Mouse (Mus musculus): ENCODE results near the gene Fos. TPM values are rescaled to one million over a fixed set of nuclear protein-coding genes. Genes with fewer than 3 reads are reported as not detected.
A peak's percentile ranks its signal among the peaks of the same experiment; 100 is the strongest.

Gene Fos
- polyA plus RNA-seq, 1 experiment: 283 TPM

DNA sequence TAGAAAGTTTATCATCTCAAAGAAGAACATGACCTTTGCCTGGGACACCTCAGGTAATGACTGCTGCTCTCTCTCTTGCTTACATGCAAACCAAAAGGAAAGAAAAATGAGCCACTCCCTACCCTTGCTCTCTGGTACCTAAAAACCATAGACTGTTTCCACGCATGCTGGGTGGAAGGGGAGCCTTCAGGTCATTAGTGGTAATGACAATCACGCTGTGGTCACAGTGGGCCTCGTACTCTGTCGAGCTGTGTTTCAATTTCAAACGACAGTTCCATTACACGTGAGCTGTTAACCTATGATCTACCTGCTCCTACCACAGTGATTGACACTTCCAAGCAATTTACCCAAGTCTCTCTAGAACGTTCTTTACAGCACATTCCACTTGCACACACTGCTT lies 5.0 kb downstream of the Fos start:
- TF ChIP-seq POLR2A (IDR thresholded peaks at IDR 0.05; ENCODE audit: low read depth, low read length) (no peak), CTCF (IDR thresholded peaks at IDR 0.05; ENCODE audit: extremely low read depth, insufficient read length, insufficient replicate concordance, low read depth, low read length) (no peak)
- H3K4me1 ChIP-seq (ENCODE audit: control insufficient read depth, insufficient read depth, insufficient read length, low read length): peaks cover 26% of the 10 kb centered on the region
- 36% methylated on average over 7 of the region's 7 CpGs for WGBS
- no peak overlapping the region for H3K4me3 ChIP-seq (ENCODE audit: low read depth, low read length)
- H3K27ac ChIP-seq (ENCODE audit: insufficient read depth, low read depth, low read length): peak overlapping the region; percentile 80
- H3K27me3 ChIP-seq (ENCODE audit: control insufficient read depth, insufficient read depth, low read length): no peaks in the 10 kb centered on the region
- peaks cover 29% of the 10 kb centered on the region for H3K36me3 ChIP-seq (ENCODE audit: control insufficient read depth, insufficient read depth, low read length)

DNA sequence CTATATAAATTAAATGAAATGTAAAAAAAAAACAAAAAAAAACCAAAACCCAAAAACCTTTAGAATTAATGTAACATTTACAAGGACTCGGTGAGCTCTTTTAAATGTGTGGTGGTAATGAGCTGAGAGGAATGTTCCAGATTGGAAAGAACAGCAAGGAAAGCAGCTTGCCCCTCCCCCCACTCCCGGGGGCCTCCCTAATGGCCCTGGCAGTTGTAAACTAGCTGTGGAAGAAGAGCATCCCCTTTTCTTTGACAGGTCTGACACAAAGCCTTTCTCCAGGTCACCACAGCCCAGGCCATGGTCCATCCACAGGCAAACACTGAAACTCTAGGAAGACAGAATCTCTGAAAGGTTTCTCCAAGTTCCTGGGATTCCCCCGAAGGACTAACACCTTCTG lies 5.5 kb downstream of the Fos start:
- Histone ChIP-seq H3K27me3 (ENCODE audit: control insufficient read depth, insufficient read depth, low read length) (no peaks in the 10 kb centered on the region), H3K36me3 (ENCODE audit: control insufficient read depth, insufficient read depth, low read length) (peaks cover 29% of the 10 kb centered on the region), H3K4me3 (ENCODE audit: low read depth, low read length) (no peak overlapping the region), H3K4me1 (ENCODE audit: control insufficient read depth, insufficient read depth, insufficient read length, low read length) (peaks cover 26% of the 10 kb centered on the region), H3K27ac (ENCODE audit: insufficient read depth, low read depth, low read length) (peak overlapping the region; percentile 80; the same call in 1 of the 2 replicates)
- no peak for TF ChIP-seq POLR2A (IDR thresholded peaks at IDR 0.05; ENCODE audit: low read depth, low read length)
- TF ChIP-seq CTCF (IDR thresholded peaks at IDR 0.05; ENCODE audit: extremely low read depth, insufficient read length, insufficient replicate concordance, low read depth, low read length): no peak
- 62% methylated on average over 3 of the region's 3 CpGs for WGBS

DNA sequence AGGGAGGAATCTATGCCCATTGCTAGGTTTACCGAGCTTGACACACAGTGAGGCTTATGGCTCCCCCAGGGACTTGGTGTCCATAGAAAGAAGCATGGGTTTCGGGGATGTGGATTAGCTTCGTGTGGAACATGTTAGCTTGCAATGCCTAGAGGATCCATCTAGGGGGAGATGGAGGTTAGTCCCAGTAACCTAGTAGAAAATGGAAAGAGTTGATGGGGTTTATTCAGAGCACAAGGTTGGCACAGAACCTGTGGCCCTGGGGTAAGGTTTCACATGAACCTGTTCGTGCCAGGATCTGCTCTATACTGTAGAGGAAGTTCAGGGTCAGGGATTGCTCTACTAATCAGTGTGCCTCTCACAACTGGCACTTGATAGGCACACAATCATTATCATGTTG lies 9.5 kb downstream of the Fos start:
- peaks cover 21% of the 10 kb centered on the region; the same call in 1 of the 2 replicates for H3K4me1 ChIP-seq (ENCODE audit: control insufficient read depth, insufficient read depth, insufficient read length, low read length)
- no peak overlapping the region for H3K27ac ChIP-seq (ENCODE audit: insufficient read depth, low read depth, low read length)
- H3K4me3 ChIP-seq (ENCODE audit: low read depth, low read length): no peak overlapping the region
- 53% methylated on average over 4 of the region's 4 CpGs for WGBS
- no peaks in the 10 kb centered on the region for H3K27me3 ChIP-seq (ENCODE audit: control insufficient read depth, insufficient read depth, low read length)
- no peak for TF ChIP-seq POLR2A (IDR thresholded peaks at IDR 0.05; ENCODE audit: low read depth, low read length)
- TF ChIP-seq CTCF (IDR thresholded peaks at IDR 0.05; ENCODE audit: extremely low read depth, insufficient read length, insufficient replicate concordance, low read depth, low read length): peak; percentile 24; the same call in 1 of the 2 replicates
- no peaks in the 10 kb centered on the region for H3K36me3 ChIP-seq (ENCODE audit: control insufficient read depth, insufficient read depth, low read length)

GRCm38 (mm10) chr12:85484655-85485054 lies 11.0 kb downstream of the Fos start:
- peaks cover 16% of the 10 kb centered on the region; the same call in 1 of the 2 replicates for H3K4me1 ChIP-seq (ENCODE audit: control insufficient read depth, insufficient read depth, insufficient read length, low read length)
- 55% methylated on average over 2 of the region's 2 CpGs for WGBS
- H3K36me3 ChIP-seq (ENCODE audit: control insufficient read depth, insufficient read depth, low read length): no peaks in the 10 kb centered on the region
- H3K27ac ChIP-seq (ENCODE audit: insufficient read depth, low read depth, low read length): no peak overlapping the region
- no peaks in the 10 kb centered on the region for H3K27me3 ChIP-seq (ENCODE audit: control insufficient read depth, insufficient read depth, low read length)
- no peak overlapping the region for H3K4me3 ChIP-seq (ENCODE audit: low read depth, low read length)
- TF ChIP-seq CTCF (IDR thresholded peaks at IDR 0.05; ENCODE audit: extremely low read depth, insufficient read length, insufficient replicate concordance, low read depth, low read length): no peak

DNA sequence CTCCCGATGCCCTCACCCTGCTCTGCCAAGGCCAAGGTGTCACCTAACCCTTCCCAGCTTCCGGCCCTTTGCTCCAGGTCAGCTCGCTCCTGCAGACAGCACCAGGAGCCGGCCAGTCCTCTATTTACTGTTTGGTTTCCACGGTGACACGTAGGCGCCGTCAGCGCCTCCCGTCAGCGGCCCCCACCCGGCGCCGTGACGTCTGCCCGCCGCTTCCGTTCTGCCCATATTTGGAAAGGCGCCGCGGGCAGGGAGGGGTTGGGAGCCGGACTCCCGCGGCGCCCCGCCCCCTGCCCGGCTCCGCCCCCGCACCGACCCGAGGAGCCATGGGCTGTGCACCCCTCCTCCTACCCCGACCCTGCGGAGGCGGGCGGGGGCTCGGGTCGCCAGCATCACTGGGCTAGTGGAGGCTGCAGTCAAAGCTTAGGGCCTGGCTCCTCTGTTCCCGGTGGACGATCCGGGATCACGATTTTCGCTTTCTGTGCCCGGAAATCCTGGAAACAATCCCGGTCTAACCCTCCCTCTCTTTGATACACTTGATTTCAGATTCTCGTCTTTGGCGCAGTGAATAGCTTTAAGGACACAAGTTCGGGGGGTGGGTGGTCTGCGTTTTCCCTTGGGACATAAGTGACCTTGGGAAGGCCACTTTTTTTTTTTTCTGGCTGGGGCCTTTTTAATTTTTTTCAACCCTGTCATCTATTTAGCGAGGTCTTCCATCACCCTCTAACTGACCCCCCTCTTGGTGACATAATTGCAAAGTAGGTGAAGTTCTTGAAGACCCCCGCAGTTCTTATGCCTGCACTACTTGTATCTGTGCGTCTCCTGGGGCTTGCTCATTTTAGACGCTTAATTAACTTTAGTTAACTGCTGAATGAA lies 12.4 kb downstream of the Fos start:
- H3K36me3 ChIP-seq (ENCODE audit: control insufficient read depth, insufficient read depth, low read length): no peaks in the 10 kb centered on the region
- peaks cover 10% of the 10 kb centered on the region; the same call in 1 of the 2 replicates for H3K4me1 ChIP-seq (ENCODE audit: control insufficient read depth, insufficient read depth, insufficient read length, low read length)
- peak overlapping the region; percentile 85 for H3K27ac ChIP-seq (ENCODE audit: insufficient read depth, low read depth, low read length)
- H3K27me3 ChIP-seq (ENCODE audit: control insufficient read depth, insufficient read depth, low read length): no peaks in the 10 kb centered on the region
- TF ChIP-seq POLR2A (IDR thresholded peaks at IDR 0.05; ENCODE audit: low read depth, low read length) (peak; percentile 40), CTCF (IDR thresholded peaks at IDR 0.05; ENCODE audit: extremely low read depth, insufficient read length, insufficient replicate concordance, low read depth, low read length) (no peak)
- peak overlapping the region; percentile 94 for H3K4me3 ChIP-seq (ENCODE audit: low read depth, low read length)
- under 1% methylated on average over 52 of the region's 52 CpGs for WGBS

DNA sequence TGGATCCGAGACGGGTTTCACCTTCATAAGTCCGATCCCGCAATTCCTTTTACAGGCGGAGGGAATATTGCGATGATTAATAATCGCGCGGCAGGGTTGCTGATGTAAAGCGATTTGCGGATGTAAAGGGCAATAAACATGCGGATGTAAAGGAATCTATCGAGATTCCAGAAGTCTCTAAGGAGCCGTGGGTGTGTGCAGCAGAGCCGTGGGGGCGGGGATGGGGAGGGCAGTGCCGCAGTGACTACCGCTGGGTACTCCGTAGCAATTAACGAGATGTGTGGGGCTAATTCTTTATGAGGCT lies 13.0 kb downstream of the Fos start:
- Histone ChIP-seq H3K27ac (ENCODE audit: insufficient read depth, low read depth, low read length) (peak overlapping the region; percentile 85), H3K27me3 (ENCODE audit: control insufficient read depth, insufficient read depth, low read length) (no peaks in the 10 kb centered on the region), H3K4me3 (ENCODE audit: low read depth, low read length) (peak overlapping the region; percentile 94), H3K36me3 (ENCODE audit: control insufficient read depth, insufficient read depth, low read length) (no peaks in the 10 kb centered on the region), H3K4me1 (ENCODE audit: control insufficient read depth, insufficient read depth, insufficient read length, low read length) (peaks cover 8% of the 10 kb centered on the region; the same call in 1 of the 2 replicates)
- TF ChIP-seq CTCF (IDR thresholded peaks at IDR 0.05; ENCODE audit: extremely low read depth, insufficient read length, insufficient replicate concordance, low read depth, low read length) (no peak), POLR2A (IDR thresholded peaks at IDR 0.05; ENCODE audit: low read depth, low read length) (no peak)
- under 1% methylated on average over 20 of the region's 20 CpGs for WGBS

DNA sequence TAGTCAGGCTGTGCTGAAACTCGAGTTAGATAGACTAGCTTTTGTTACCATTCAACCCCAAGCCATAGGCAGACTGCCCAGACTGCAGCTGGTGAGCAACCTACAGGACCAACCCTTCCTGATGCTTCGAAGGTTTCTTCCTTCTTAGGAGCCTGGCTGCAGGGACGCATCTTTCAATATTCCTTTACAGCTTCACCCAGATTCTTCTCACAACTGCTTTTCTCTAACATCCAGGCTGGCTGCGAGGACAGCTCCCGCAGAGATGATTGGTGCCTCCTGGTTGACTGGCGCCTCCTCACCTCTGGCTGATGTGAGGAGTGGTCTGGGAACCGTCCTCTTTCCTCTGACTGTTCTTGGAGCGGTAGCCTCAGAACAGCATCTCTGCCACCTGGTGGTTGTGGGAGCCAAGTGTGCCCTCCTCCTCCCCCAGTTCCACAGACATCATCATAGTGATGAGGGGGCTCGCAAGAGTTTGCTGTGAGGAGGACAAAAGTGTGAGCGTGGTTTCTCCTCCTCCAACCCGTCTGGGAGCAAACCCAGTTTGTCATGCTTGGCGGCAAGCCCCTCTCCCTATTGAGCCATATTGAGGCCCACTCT lies 14.0 kb downstream of the Fos start:
- Histone ChIP-seq H3K36me3 (ENCODE audit: control insufficient read depth, insufficient read depth, low read length) (no peaks in the 10 kb centered on the region), H3K27me3 (ENCODE audit: control insufficient read depth, insufficient read depth, low read length) (no peaks in the 10 kb centered on the region), H3K27ac (ENCODE audit: insufficient read depth, low read depth, low read length) (peak overlapping the region; percentile 73), H3K4me3 (ENCODE audit: low read depth, low read length) (peak overlapping the region; percentile 55), H3K4me1 (ENCODE audit: control insufficient read depth, insufficient read depth, insufficient read length, low read length) (peaks cover 3% of the 10 kb centered on the region; the same call in 1 of the 2 replicates)
- TF ChIP-seq CTCF (IDR thresholded peaks at IDR 0.05; ENCODE audit: extremely low read depth, insufficient read length, insufficient replicate concordance, low read depth, low read length): peak; percentile 87; the same call in 1 of the 2 replicates
- TF ChIP-seq POLR2A (IDR thresholded peaks at IDR 0.05; ENCODE audit: low read depth, low read length): no peak
- WGBS: under 1% methylated on average over 12 of the region's 12 CpGs

All from small intestine, adult 2 months (tissue).